Mouse (Mus musculus) heart, postnatal 0 days (tissue): ENCODE measurements around the gene Zgpat.

ENCODE experiments used
- CTCF ChIP-seq: IDR thresholded peaks from 2 replicates; pipeline ENCODE4 v1.5.1; 2016; ENCODE audit warnings: antibody characterized with exemption, control low read depth, low read depth
- EP300 ChIP-seq: IDR thresholded peaks from 2 replicates; pipeline ENCODE4 v1.6.1; 2016; ENCODE audit warnings: antibody characterized with exemption, low read depth

DNA sequence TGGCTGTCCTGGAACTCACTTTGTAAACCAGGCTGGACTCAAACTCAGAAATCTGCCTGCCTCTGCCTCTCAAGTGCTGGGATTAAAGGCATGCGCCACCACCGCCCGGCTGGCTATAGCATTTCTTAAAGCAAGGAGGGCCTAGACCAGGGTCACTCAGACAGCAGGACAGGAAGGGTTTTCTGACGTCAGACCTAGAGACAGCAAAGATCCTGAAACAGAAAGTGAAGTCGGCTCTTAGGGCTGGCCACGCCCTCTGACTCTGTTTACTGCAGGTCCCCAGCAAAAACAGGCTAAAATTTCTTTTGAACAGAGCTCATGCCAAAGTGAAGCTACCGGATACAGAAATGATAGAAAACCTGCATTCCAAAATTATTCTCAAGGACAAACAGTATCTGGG, 44.9 kb downstream of the Zgpat start:
- TF ChIP-seq CTCF: no peak
- TF ChIP-seq EP300: no peak
